Mouse (Mus musculus): ENCODE data around the gene Atxn2.

Gene Atxn2

GRCm38 (mm10) chr5:121861964-121862363 lies 150.8 kb downstream of the Atxn2 start:
- no peak for DNase-seq (ENCODE audit: low read depth)

GRCm38 (mm10) chr5:121864330-121864729 lies 153.2 kb downstream of the Atxn2 start:
- DNase-seq (ENCODE audit: low read depth) = no peak

Measured in c-Kit-positive CD71-negative TER-119-negative erythroid progenitor cells, embryonic 14.5 days (primary cell).